Mouse (Mus musculus): Measurements from ENCODE around the gene Eif2ak4.

The Eif2ak4 gene

GRCm38 (mm10) chr2:118464450-118464849, 76.0 kb downstream of the Eif2ak4 start:
- DNase-seq (ENCODE audit: extremely low spot score): no peak

- DNase-seq (ENCODE audit: extremely low spot score): no peak
These were observed 77.5 kb downstream of the Eif2ak4 start for GRCm38 (mm10) chr2:118465894-118466293.

- DNase-seq (ENCODE audit: extremely low spot score): no peak
These were observed 78.2 kb downstream of the Eif2ak4 start for GRCm38 (mm10) chr2:118466601-118467000.

- no peak for DNase-seq (ENCODE audit: extremely low spot score)
These were observed 79.9 kb downstream of the Eif2ak4 start for GRCm38 (mm10) chr2:118468354-118468753.

- no peak for DNase-seq (ENCODE audit: extremely low spot score)
These were observed 90.6 kb downstream of the Eif2ak4 start for GRCm38 (mm10) chr2:118478833-118479549.

GRCm38 (mm10) chr2:118479550-118479909, 91.1 kb downstream of the Eif2ak4 start, which contains the start of gene Srp14:
TSS of gene Srp14 (minus strand) at chr2:118479711.
- peak; percentile 88 for DNase-seq (ENCODE audit: extremely low spot score)

GRCm38 (mm10) chr2:118480886-118481285, 92.5 kb downstream of the Eif2ak4 start:
- no peak for DNase-seq (ENCODE audit: extremely low spot score)

GRCm38 (mm10) chr2:118483032-118483431, 94.6 kb downstream of the Eif2ak4 start:
- no peak for DNase-seq (ENCODE audit: extremely low spot score)

GRCm38 (mm10) chr2:118484386-118484898, 96.0 kb downstream of the Eif2ak4 start:
- DNase-seq (ENCODE audit: extremely low spot score): no peak

- no peak for DNase-seq (ENCODE audit: extremely low spot score)
These were observed 97.0 kb downstream of the Eif2ak4 start for GRCm38 (mm10) chr2:118485415-118485814.

- DNase-seq (ENCODE audit: extremely low spot score): peak; percentile 87
These were observed 98.5 kb downstream of the Eif2ak4 start for GRCm38 (mm10) chr2:118486933-118487332.

- no peak for DNase-seq (ENCODE audit: extremely low spot score)
These were observed 99.4 kb downstream of the Eif2ak4 start for GRCm38 (mm10) chr2:118487806-118488205.

GRCm38 (mm10) chr2:118490241-118491091, 102.0 kb downstream of the Eif2ak4 start:
- peak; percentile 30 for DNase-seq (ENCODE audit: extremely low spot score)

GRCm38 (mm10) chr2:118491281-118491731, 102.9 kb downstream of the Eif2ak4 start:
- no peak for DNase-seq (ENCODE audit: extremely low spot score)

- no peak for DNase-seq (ENCODE audit: extremely low spot score)
These were observed 103.5 kb downstream of the Eif2ak4 start for GRCm38 (mm10) chr2:118491741-118492395.

- DNase-seq (ENCODE audit: extremely low spot score): no peak
These were observed 106.6 kb downstream of the Eif2ak4 start for GRCm38 (mm10) chr2:118495024-118495423.

GRCm38 (mm10) chr2:118497890-118498289, 109.5 kb downstream of the Eif2ak4 start:
- DNase-seq (ENCODE audit: extremely low spot score): no peak

GRCm38 (mm10) chr2:118498476-118498875, 110.1 kb downstream of the Eif2ak4 start:
- DNase-seq (ENCODE audit: extremely low spot score): no peak

GRCm38 (mm10) chr2:118499135-118499961, 110.9 kb downstream of the Eif2ak4 start:
- DNase-seq (ENCODE audit: extremely low spot score): no peak

GRCm38 (mm10) chr2:118500191-118500590, 111.8 kb downstream of the Eif2ak4 start:
- DNase-seq (ENCODE audit: extremely low spot score): no peak

- DNase-seq (ENCODE audit: extremely low spot score): no peak
These were observed 118.7 kb downstream of the Eif2ak4 start for GRCm38 (mm10) chr2:118507126-118507525.

Measured in embryo, embryonic 9.5 days (tissue).